Mouse (Mus musculus) heart, postnatal 0 days (tissue): Measurements from ENCODE around the gene Atg4a-ps. TPM values are rescaled to one million over a fixed set of nuclear protein-coding genes. Genes with fewer than 3 reads are reported as not detected.

Experiments used
- ATAC-seq: fragments of 200-750 bp; cut with Nextera tagmentation; 2 replicates; pipeline ENCODE4 v1.8.0; 2017; ENCODE audit warnings: low read depth, moderate number of reproducible peaks, moderate library complexity; ENCODE audit not compliant: insufficient read depth
- DNase-seq: peaks from one replicate; pipeline ENCODE4 v3.0.0-alpha.2; 2016; ENCODE audit warnings: low spot score
- H3K27ac ChIP-seq: fragments of 300-500 bp; sonication (generic); 2 replicates; pipeline ENCODE4 v1.5.1; 2014; ENCODE audit warnings: low read depth, mild to moderate bottlenecking
- H3K27me3 ChIP-seq: fragments of 300-500 bp; sonication (generic); 2 replicates; pipeline ENCODE4 v1.6.1; 2014; ENCODE audit warnings: low read length, mixed read lengths; ENCODE audit not compliant: control insufficient read depth, insufficient read depth
- H3K36me3 ChIP-seq: fragments of 300-500 bp; sonication (generic); replicated peaks from 2 replicates; pipeline ENCODE4 v1.6.1; 2014; ENCODE audit warnings: low read length, mixed read lengths; ENCODE audit not compliant: control insufficient read depth, insufficient read depth
- H3K4me1 ChIP-seq: fragments of 300-500 bp; sonication (generic); 2 replicates; pipeline ENCODE4 v1.6.1; 2014; ENCODE audit warnings: antibody characterized with exemption; ENCODE audit not compliant: control insufficient read depth, insufficient read depth
- H3K4me2 ChIP-seq: fragments of 300-500 bp; sonication (generic); 2 replicates; pipeline ENCODE4 v1.6.1; 2014; ENCODE audit warnings: low read depth, mild to moderate bottlenecking, low read length, moderate library complexity
- H3K4me3 ChIP-seq: fragments of 300-500 bp; sonication (generic); 2 replicates; pipeline ENCODE4 v1.5.1; 2014; ENCODE audit warnings: low read depth, low read length
- H3K9ac ChIP-seq: fragments of 300-500 bp; sonication (generic); replicated peaks from 2 replicates; pipeline ENCODE4 v1.6.1; 2014; ENCODE audit warnings: low read depth, low read length, mixed read lengths
- H3K9me3 ChIP-seq: fragments of 300-500 bp; sonication (generic); replicated peaks from 2 replicates; pipeline ENCODE4 v1.6.1; 2016; ENCODE audit warnings: low read length; ENCODE audit not compliant: control insufficient read depth
- CTCF ChIP-seq: IDR thresholded peaks from 2 replicates; pipeline ENCODE4 v1.5.1; 2016; ENCODE audit warnings: antibody characterized with exemption, control low read depth, low read depth
- EP300 ChIP-seq: IDR thresholded peaks from 2 replicates; pipeline ENCODE4 v1.6.1; 2016; ENCODE audit warnings: antibody characterized with exemption, low read depth
- WGBS: fragments of 180-500 bp; shearing (Covaris S2); extraction: QIAGEN DNeasy Blood & Tissue Kit; methylation state at CpG from one replicate; pipeline ENCODE4 v1.1.7; 2014; 5-methylcytosine and 5-hydroxymethylcytosine counted together
- polyA plus RNA-seq: library from polyadenylated mRNA; unstranded; fragments of >200 nt; fragmentation: Nextera tagmentation; extraction: Ambion mirVana; gene quantifications from 2 replicates; pipeline ENCODE4 v1.2.1, GENCODE M21; 2015
- total RNA-seq: library from RNA; depleted of rRNA; stranded (reverse); fragments of >200 nt; gene quantifications from 2 replicates; pipeline ENCODE4 v1.2.3, GENCODE M21; 2014; ENCODE audit warnings: low replicate concordance

Atg4a-ps gene
- total and polyA plus RNA-seq, 2 experiments from 2014 or later = 0.10 TPM; not detected in 1

GRCm38 (mm10) chr3:103640226-103640803, 5.6 kb downstream of the Atg4a-ps start:
- no peak for DNase-seq
- Histone ChIP-seq H3K4me3 (no peak overlapping the region), H3K27me3 (no peaks in the 10 kb centered on the region), H3K36me3 (no peaks in the 10 kb centered on the region), H3K4me1 (no peaks in the 10 kb centered on the region), H3K9ac (no peak overlapping the region), H3K9me3 (no peaks in the 10 kb centered on the region), H3K4me2 (no peak overlapping the region), H3K27ac (no peak overlapping the region)
- WGBS = 67% methylated on average over 8 of the region's 8 CpGs
- TF ChIP-seq CTCF = no peak
- TF ChIP-seq EP300 = no peak
- no peak for ATAC-seq

GRCm38 (mm10) chr3:103637641-103638040, 8.2 kb downstream of the Atg4a-ps start:
- Histone ChIP-seq H3K27me3 (no peaks in the 10 kb centered on the region), H3K9me3 (no peaks in the 10 kb centered on the region), H3K4me2 (no peak overlapping the region), H3K4me3 (no peak overlapping the region), H3K4me1 (no peaks in the 10 kb centered on the region), H3K9ac (no peak overlapping the region), H3K36me3 (no peaks in the 10 kb centered on the region), H3K27ac (no peak overlapping the region)
- DNase-seq = no peak
- WGBS = 76% methylated on average over 1 of the region's 1 CpGs
- TF ChIP-seq EP300 = no peak
- TF ChIP-seq CTCF = no peak
- no peak for ATAC-seq

GRCm38 (mm10) chr3:103634256-103634655, 11.6 kb downstream of the Atg4a-ps start:
- ATAC-seq (no peak), DNase-seq (no peak)
- no peaks in the 10 kb centered on the region for H3K27me3 ChIP-seq
- H3K9ac ChIP-seq = no peak overlapping the region
- TF ChIP-seq EP300 (no peak), CTCF (no peak)
- H3K36me3 ChIP-seq = no peaks in the 10 kb centered on the region
- H3K4me3 ChIP-seq = no peak overlapping the region
- no peaks in the 10 kb centered on the region for H3K4me1 ChIP-seq
- H3K9me3 ChIP-seq = no peaks in the 10 kb centered on the region
- WGBS = 96% methylated on average over 1 of the region's 1 CpGs
- no peak overlapping the region for H3K27ac ChIP-seq
- no peak overlapping the region for H3K4me2 ChIP-seq

- DNase-seq = no peak
- Histone ChIP-seq H3K27ac (no peak overlapping the region), H3K4me1 (no peaks in the 10 kb centered on the region), H3K27me3 (no peaks in the 10 kb centered on the region), H3K4me3 (no peak overlapping the region), H3K36me3 (no peaks in the 10 kb centered on the region), H3K4me2 (no peak overlapping the region), H3K9ac (no peak overlapping the region), H3K9me3 (no peaks in the 10 kb centered on the region)
- ATAC-seq = no peak
- WGBS = 57% methylated on average over 4 of the region's 4 CpGs
- no peak for TF ChIP-seq EP300
- no peak for TF ChIP-seq CTCF
Measured at GRCm38 (mm10) chr3:103633831-103634230, 12.0 kb downstream of the Atg4a-ps start.

GRCm38 (mm10) chr3:103633124-103633523, 12.7 kb downstream of the Atg4a-ps start:
- ATAC-seq = no peak
- no peaks in the 10 kb centered on the region for H3K4me1 ChIP-seq

GRCm38 (mm10) chr3:103627661-103628060, 18.2 kb downstream of the Atg4a-ps start:
- no peak overlapping the region for H3K27ac ChIP-seq
- ATAC-seq = no peak
- no peak overlapping the region for H3K4me2 ChIP-seq
- H3K27me3 ChIP-seq = no peaks in the 10 kb centered on the region
- WGBS = 76% methylated on average over 3 of the region's 3 CpGs
- H3K9ac ChIP-seq = no peak overlapping the region
- peaks cover 5% of the 10 kb centered on the region; the same call in 1 of the 2 replicates for H3K4me1 ChIP-seq
- H3K9me3 ChIP-seq = no peaks in the 10 kb centered on the region
- no peak for DNase-seq
- H3K36me3 ChIP-seq = no peaks in the 10 kb centered on the region
- no peak overlapping the region for H3K4me3 ChIP-seq
- TF ChIP-seq EP300 = no peak
- no peak for TF ChIP-seq CTCF

More at GRCm38 (mm10) chr3:103633124-103633523, 12.7 kb downstream of the Atg4a-ps start:
- Histone ChIP-seq H3K27ac (no peak overlapping the region), H3K9ac (no peak overlapping the region), H3K4me3 (no peak overlapping the region), H3K9me3 (no peaks in the 10 kb centered on the region), H3K27me3 (no peaks in the 10 kb centered on the region), H3K36me3 (no peaks in the 10 kb centered on the region), H3K4me2 (no peak overlapping the region)
- DNase-seq = no peak
- 78% methylated on average over 7 of the region's 7 CpGs for WGBS
- TF ChIP-seq EP300 (no peak), CTCF (no peak)
